Mouse (Mus musculus): ENCODE measurements around the gene Hps4.

Hps4 gene

GRCm38 (mm10) chr5:112324637-112325545 is 18.0 kb upstream of the Hps4 start:
- DNase-seq (ENCODE audit: low spot score): peak; percentile 67

GRCm38 (mm10) chr5:112325546-112326445 is 17.1 kb upstream of the Hps4 start, which contains the start of gene Tfip11:
Tfip11 (plus strand) TSS chr5:112326358.
- DNase-seq (ENCODE audit: low spot score): peak; percentile 98

GRCm38 (mm10) chr5:112326446-112327009 is 16.4 kb upstream of the Hps4 start:
- DNase-seq (ENCODE audit: low spot score): no peak

- DNase-seq (ENCODE audit: low spot score): no peak
Measured at GRCm38 (mm10) chr5:112327854-112328253, 15.0 kb upstream of the Hps4 start.

GRCm38 (mm10) chr5:112329805-112330564 is 12.9 kb upstream of the Hps4 start:
- no peak for DNase-seq (ENCODE audit: low spot score)

- DNase-seq (ENCODE audit: low spot score): peak; percentile 68
Measured at GRCm38 (mm10) chr5:112335473-112335872, 7.4 kb upstream of the Hps4 start.

GRCm38 (mm10) chr5:112337004-112337403 is 5.9 kb upstream of the Hps4 start:
- DNase-seq (ENCODE audit: low spot score): no peak

GRCm38 (mm10) chr5:112339215-112339614 is 3.7 kb upstream of the Hps4 start:
- DNase-seq (ENCODE audit: low spot score): no peak

- peak; percentile 54 for DNase-seq (ENCODE audit: low spot score)
Measured at GRCm38 (mm10) chr5:112343205-112343595, 317 bp downstream of the Hps4 start.

- DNase-seq (ENCODE audit: low spot score): no peak
Measured at GRCm38 (mm10) chr5:112344092-112344960, 1.4 kb downstream of the Hps4 start.

- no peak for DNase-seq (ENCODE audit: low spot score)
Measured at GRCm38 (mm10) chr5:112346211-112346965, 3.5 kb downstream of the Hps4 start.

- no peak for DNase-seq (ENCODE audit: low spot score)
Measured at GRCm38 (mm10) chr5:112349169-112349568, 6.3 kb downstream of the Hps4 start.

- no peak for DNase-seq (ENCODE audit: low spot score)
Measured at GRCm38 (mm10) chr5:112355493-112355892, 12.6 kb downstream of the Hps4 start.

GRCm38 (mm10) chr5:112355910-112356309 is 13.0 kb downstream of the Hps4 start, which contains the start of gene Gm6583:
Gm6583 (minus strand) TSS chr5:112356033.
- no peak for DNase-seq (ENCODE audit: low spot score)

GRCm38 (mm10) chr5:112356322-112356721 is 13.4 kb downstream of the Hps4 start:
- DNase-seq (ENCODE audit: low spot score): no peak

GRCm38 (mm10) chr5:112359520-112359919 is 16.6 kb downstream of the Hps4 start:
- DNase-seq (ENCODE audit: low spot score): no peak

- DNase-seq (ENCODE audit: low spot score): no peak
Measured at GRCm38 (mm10) chr5:112360077-112360476, 17.2 kb downstream of the Hps4 start.

- DNase-seq (ENCODE audit: low spot score): no peak
Measured at GRCm38 (mm10) chr5:112364184-112364797, 21.4 kb downstream of the Hps4 start.

GRCm38 (mm10) chr5:112366879-112367278 is 24.0 kb downstream of the Hps4 start:
- no peak for DNase-seq (ENCODE audit: low spot score)
